Mouse (Mus musculus) lung, postnatal 0 days (tissue): ENCODE results near the gene Tmem198b. TPM values are rescaled to one million over a fixed set of nuclear protein-coding genes. Genes with fewer than 3 reads are reported as not detected.

Experiments used
- ATAC-seq: fragments of 200-750 bp; cut with Nextera tagmentation; 2 replicates; pipeline ENCODE4 v1.8.0; 2017; ENCODE audit warnings: moderate library complexity
- DNase-seq: peaks from one replicate; pipeline ENCODE4 v3.0.0-alpha.2; 2016; ENCODE audit warnings: low spot score
- H3K27ac ChIP-seq: fragments of 300-500 bp; sonication (generic); 2 replicates; pipeline ENCODE4 v1.5.1; 2014; ENCODE audit warnings: antibody characterized with exemption, mild to moderate bottlenecking, low read length, mixed read lengths
- H3K27me3 ChIP-seq: fragments of 300-500 bp; sonication (generic); replicated peaks from 2 replicates; pipeline ENCODE4 v1.6.1; 2014; ENCODE audit warnings: low read length, mixed read lengths; ENCODE audit not compliant: insufficient read depth
- H3K36me3 ChIP-seq: fragments of 300-500 bp; sonication (generic); 2 replicates; pipeline ENCODE4 v1.6.1; 2014; ENCODE audit warnings: low read length, mixed read lengths; ENCODE audit not compliant: insufficient read depth
- H3K4me1 ChIP-seq: fragments of 300-500 bp; sonication (generic); 2 replicates; pipeline ENCODE4 v1.6.1; 2014; ENCODE audit warnings: antibody characterized with exemption, low read depth, low read length, mixed read lengths; ENCODE audit not compliant: insufficient read depth
- H3K4me2 ChIP-seq: fragments of 300-500 bp; sonication (generic); replicated peaks from 2 replicates; pipeline ENCODE4 v1.6.1; 2014; ENCODE audit warnings: low read depth, mild to moderate bottlenecking, low read length, moderate library complexity, mixed read lengths
- H3K4me3 ChIP-seq: fragments of 300-500 bp; sonication (generic); 2 replicates; pipeline ENCODE4 v1.5.1; 2014; ENCODE audit warnings: low read depth, low read length
- H3K9ac ChIP-seq: fragments of 300-500 bp; sonication (generic); replicated peaks from 2 replicates; pipeline ENCODE4 v1.6.1; 2014; ENCODE audit warnings: low read depth, mild to moderate bottlenecking
- H3K9me3 ChIP-seq: fragments of 300-500 bp; sonication (generic); 2 replicates; pipeline ENCODE4 v1.6.1; 2016; ENCODE audit warnings: low read length, mixed read lengths
- CTCF ChIP-seq: IDR thresholded peaks from 2 replicates; pipeline ENCODE4 v1.5.1; 2016; ENCODE audit warnings: antibody characterized with exemption, mild to moderate bottlenecking
- EP300 ChIP-seq: IDR thresholded peaks from 2 replicates; pipeline ENCODE4 v1.6.1; 2016; ENCODE audit warnings: antibody characterized with exemption, mild to moderate bottlenecking, control low read depth
- WGBS: fragments of 180-500 bp; shearing (Covaris S2); extraction: QIAGEN DNeasy Blood & Tissue Kit; methylation state at CpG from one replicate; pipeline ENCODE4 v1.1.7; 2014; 5-methylcytosine and 5-hydroxymethylcytosine counted together
- polyA plus RNA-seq: library from polyadenylated mRNA; unstranded; fragments of >200 nt; fragmentation: Nextera tagmentation; extraction: Ambion mirVana; gene quantifications from 2 replicates; pipeline ENCODE4 v1.2.1, GENCODE M21; 2015

Gene Tmem198b
- polyA plus RNA-seq, 1 experiment from 2014 or later: 13.6 TPM

GRCm38 (mm10) chr10:128803771-128804270 lies 349 bp downstream of the Tmem198b start, which contains the start of gene Dnajc14:
Dnajc14 (plus strand) TSS chr10:128804062.
- H3K9ac ChIP-seq: peak within 1 kb of the TSS; percentile 57
- under 1% methylated on average over 14 of the region's 14 CpGs for WGBS
- no peaks in the 10 kb centered on the region for H3K9me3 ChIP-seq
- peaks cover 31% of the 10 kb centered on the region for H3K4me1 ChIP-seq
- H3K4me3 ChIP-seq: peak within 1 kb of the TSS; percentile 73
- ATAC-seq: peak; percentile 5
- peaks cover 10% of the 10 kb centered on the region; the same call in 1 of the 2 replicates for H3K36me3 ChIP-seq
- peak within 1 kb of the TSS; percentile 91 for H3K27ac ChIP-seq
- H3K27me3 ChIP-seq: no peaks in the 10 kb centered on the region
- peak; percentile 75 for DNase-seq
- TF ChIP-seq CTCF (no peak), EP300 (no peak)
- H3K4me2 ChIP-seq: peak within 1 kb of the TSS; percentile 79

GRCm38 (mm10) chr10:128803361-128803760 lies 809 bp downstream of the Tmem198b start:
- H3K27ac ChIP-seq: peak overlapping the region; percentile 91
- peak overlapping the region; percentile 73 for H3K4me3 ChIP-seq
- ATAC-seq (no peak), DNase-seq (no peak)
- H3K9ac ChIP-seq: peak overlapping the region; percentile 57
- H3K36me3 ChIP-seq: peaks cover 10% of the 10 kb centered on the region; the same call in 1 of the 2 replicates
- no peak for TF ChIP-seq EP300
- TF ChIP-seq CTCF: no peak
- 6% methylated on average over 6 of the region's 6 CpGs for WGBS
- peaks cover 27% of the 10 kb centered on the region for H3K4me1 ChIP-seq
- H3K27me3 ChIP-seq: no peaks in the 10 kb centered on the region
- no peaks in the 10 kb centered on the region for H3K9me3 ChIP-seq
- peak overlapping the region; percentile 79 for H3K4me2 ChIP-seq

DNA sequence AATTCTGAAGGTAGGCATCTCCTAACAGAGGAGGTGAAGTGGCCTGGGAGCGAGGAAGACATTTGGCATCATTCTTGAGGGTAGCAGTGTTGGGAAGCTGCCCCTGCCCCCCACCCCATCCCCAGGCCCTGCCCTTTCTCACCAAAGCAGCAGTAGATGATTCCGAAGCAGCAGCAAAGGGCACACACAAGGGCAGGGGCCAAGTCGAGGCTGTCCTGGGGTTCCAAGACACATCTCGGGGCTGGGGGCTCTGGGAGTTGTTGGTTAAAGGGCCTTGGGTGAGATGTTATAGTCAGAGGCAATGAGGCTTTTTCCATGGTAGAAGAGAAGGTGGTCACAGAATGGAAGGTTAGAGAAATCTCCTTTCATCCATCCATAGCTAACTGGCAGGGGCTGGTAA lies 1.2 kb downstream of the Tmem198b start:
- H3K9ac ChIP-seq: no peak overlapping the region
- H3K9me3 ChIP-seq: no peaks in the 10 kb centered on the region
- peak overlapping the region; percentile 79 for H3K4me2 ChIP-seq
- ATAC-seq (no peak), DNase-seq (no peak)
- TF ChIP-seq EP300 (no peak), CTCF (no peak)
- H3K27ac ChIP-seq: no peak overlapping the region
- peak overlapping the region; percentile 73; the same call in 1 of the 2 replicates for H3K4me3 ChIP-seq
- peaks cover 10% of the 10 kb centered on the region; the same call in 1 of the 2 replicates for H3K36me3 ChIP-seq
- H3K27me3 ChIP-seq: no peaks in the 10 kb centered on the region
- peaks cover 27% of the 10 kb centered on the region for H3K4me1 ChIP-seq
- WGBS: 57% methylated on average over 4 of the region's 4 CpGs

GRCm38 (mm10) chr10:128801981-128802495 lies 2.1 kb downstream of the Tmem198b start:
- Histone ChIP-seq H3K36me3 (peaks cover 10% of the 10 kb centered on the region; the same call in 1 of the 2 replicates), H3K27ac (no peak overlapping the region), H3K9ac (no peak overlapping the region), H3K4me1 (peaks cover 19% of the 10 kb centered on the region), H3K4me3 (no peak overlapping the region), H3K4me2 (no peak overlapping the region), H3K27me3 (no peaks in the 10 kb centered on the region), H3K9me3 (no peaks in the 10 kb centered on the region)
- WGBS: 93% methylated on average over 16 of the region's 16 CpGs
- TF ChIP-seq EP300: no peak
- no peak for TF ChIP-seq CTCF
- no peak for ATAC-seq
- DNase-seq: no peak

GRCm38 (mm10) chr10:128798676-128799075 lies 5.5 kb downstream of the Tmem198b start:
- ATAC-seq: no peak
- TF ChIP-seq EP300: no peak
- no peak for TF ChIP-seq CTCF
- H3K36me3 ChIP-seq: peaks cover 10% of the 10 kb centered on the region; the same call in 1 of the 2 replicates
- peaks cover 8% of the 10 kb centered on the region; the same call in 1 of the 2 replicates for H3K4me1 ChIP-seq
- no peaks in the 10 kb centered on the region for H3K9me3 ChIP-seq
- no peak overlapping the region for H3K9ac ChIP-seq
- no peak overlapping the region for H3K4me2 ChIP-seq
- H3K27me3 ChIP-seq: no peaks in the 10 kb centered on the region
- H3K27ac ChIP-seq: no peak overlapping the region
- DNase-seq: no peak
- 88% methylated on average over 8 of the region's 8 CpGs for WGBS
- H3K4me3 ChIP-seq: no peak overlapping the region

DNA sequence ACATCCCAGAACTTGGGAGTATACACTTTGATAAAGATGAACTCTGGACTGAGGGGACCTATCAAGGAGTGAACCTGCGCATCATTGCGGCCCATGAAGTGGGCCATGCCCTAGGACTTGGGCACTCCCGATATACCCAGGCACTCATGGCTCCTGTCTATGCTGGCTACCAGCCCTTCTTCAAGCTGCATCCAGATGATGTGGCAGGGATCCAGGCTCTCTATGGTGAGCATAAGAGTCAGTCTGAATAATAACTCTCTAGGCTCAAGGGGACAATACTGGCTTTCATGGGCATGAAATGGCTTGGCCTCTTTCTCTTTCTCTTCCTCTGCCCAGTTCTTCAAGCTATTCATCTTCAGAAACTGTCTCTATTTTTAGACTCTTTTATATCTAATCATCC lies 8.6 kb downstream of the Tmem198b start:
- WGBS: 95% methylated on average over 3 of the region's 3 CpGs
- Histone ChIP-seq H3K27ac (no peak overlapping the region), H3K4me3 (no peak overlapping the region), H3K9ac (no peak overlapping the region), H3K36me3 (peaks cover 4% of the 10 kb centered on the region; the same call in 1 of the 2 replicates), H3K4me1 (no peaks in the 10 kb centered on the region), H3K9me3 (no peaks in the 10 kb centered on the region), H3K4me2 (no peak overlapping the region), H3K27me3 (no peaks in the 10 kb centered on the region)
- ATAC-seq (no peak), DNase-seq (no peak)
- TF ChIP-seq CTCF (no peak), EP300 (no peak)
